Mouse (Mus musculus) olfactory bulb, adult 2 months (tissue): Measurements from ENCODE around the gene Phc2. TPM values are rescaled to one million over a fixed set of nuclear protein-coding genes. Genes with fewer than 3 reads are reported as not detected.
A peak's percentile ranks its signal among the peaks of the same experiment; 100 is the strongest.

Experiments
- H3K27ac ChIP-seq: fragments of 200-500 bp; 2 replicates; pipeline ENCODE4 v1.5.1; 2012; ENCODE audit warnings: low read depth, low read length; ENCODE audit not compliant: insufficient read depth
- H3K4me1 ChIP-seq: fragments of 200-500 bp; 2 replicates; pipeline ENCODE4 v1.6.1; 2012; ENCODE audit warnings: low read length; ENCODE audit not compliant: control insufficient read depth, insufficient read depth
- H3K4me3 ChIP-seq: fragments of 200-500 bp; 2 replicates; pipeline ENCODE4 v1.5.1; 2012; ENCODE audit warnings: mild to moderate bottlenecking, low read depth, low read length, moderate library complexity; ENCODE audit not compliant: insufficient read depth
- CTCF ChIP-seq: fragments of 200-500 bp; IDR thresholded peaks from 2 replicates; pipeline ENCODE4 v1.5.1; 2012; ENCODE audit warnings: low read depth, mild to moderate bottlenecking, low read length, moderate library complexity; ENCODE audit not compliant: insufficient read depth
- POLR2A ChIP-seq: fragments of 200-500 bp; IDR thresholded peaks from 2 replicates; pipeline ENCODE4 v1.6.1; 2012; ENCODE audit warnings: mild to moderate bottlenecking, low read depth, low read length, moderate library complexity; ENCODE audit not compliant: insufficient read depth
- WGBS: fragments of 180-500 bp; shearing (Covaris S2); methylation state at CpG from one replicate; pipeline ENCODE4 v1.1.7; 2018; 5-methylcytosine and 5-hydroxymethylcytosine counted together
- polyA plus RNA-seq: library from polyadenylated mRNA; stranded (reverse); fragments of >200 nt; gene quantifications from 2 replicates; pipeline ENCODE4 v1.2.4, GENCODE M21; 2012; ENCODE audit warnings: low replicate concordance; ENCODE audit not compliant: missing spikeins, insufficient read depth, insufficient read length

Gene Phc2
- polyA plus RNA-seq, 1 experiment = not detected

- TF ChIP-seq POLR2A (no peak), CTCF (peak; percentile 36; the same call in 1 of the 2 replicates)
- 78% methylated on average over 9 of the region's 9 CpGs for WGBS
Measured at GRCm38 (mm10) chr4:128774467-128774866, 120.0 kb downstream of the Phc2 start.

GRCm38 (mm10) chr4:128776568-128777289, 122.2 kb downstream of the Phc2 start:
- TF ChIP-seq CTCF (peak; percentile 93), POLR2A (no peak)
- Histone ChIP-seq H3K4me1 (0 out of 2 replicates have a peak, but pooled peaks cover 3% of the 10 kb centered on the region), H3K27ac (no peak overlapping the region), H3K4me3 (no peak overlapping the region)
- WGBS = 38% methylated on average over 20 of the region's 20 CpGs

More at GRCm38 (mm10) chr4:128774467-128774866, 120.0 kb downstream of the Phc2 start:
- no peak overlapping the region for H3K27ac ChIP-seq
- H3K4me3 ChIP-seq = no peak overlapping the region
- 0 out of 2 replicates have a peak, but pooled peaks cover 3% of the 10 kb centered on the region for H3K4me1 ChIP-seq

GRCm38 (mm10) chr4:128777593-128777992, 123.1 kb downstream of the Phc2 start:
- no peak overlapping the region for H3K27ac ChIP-seq
- H3K4me3 ChIP-seq = no peak overlapping the region
- H3K4me1 ChIP-seq = peaks cover 8% of the 10 kb centered on the region
- TF ChIP-seq POLR2A = no peak
- WGBS = 81% methylated on average over 11 of the region's 11 CpGs

- Histone ChIP-seq H3K27ac (0 out of 2 replicates have a peak overlapping the region, but pooled peaks have one; percentile 14), H3K4me1 (peaks cover 19% of the 10 kb centered on the region), H3K4me3 (no peak overlapping the region)
- TF ChIP-seq CTCF (no peak), POLR2A (no peak)
- WGBS = 79% methylated on average over 7 of the region's 7 CpGs
Measured at GRCm38 (mm10) chr4:128782037-128782436, 127.5 kb downstream of the Phc2 start.

GRCm38 (mm10) chr4:128782645-128783044, 128.1 kb downstream of the Phc2 start:
- TF ChIP-seq POLR2A = no peak
- no peak for TF ChIP-seq CTCF
- WGBS = 30% methylated on average over 4 of the region's 4 CpGs
- Histone ChIP-seq H3K4me1 (peaks cover 21% of the 10 kb centered on the region), H3K4me3 (no peak overlapping the region), H3K27ac (no peak overlapping the region)

GRCm38 (mm10) chr4:128784950-128785631, 130.6 kb downstream of the Phc2 start:
- no peak for TF ChIP-seq POLR2A
- TF ChIP-seq CTCF = no peak
- Histone ChIP-seq H3K4me3 (no peak overlapping the region), H3K4me1 (peaks cover 33% of the 10 kb centered on the region), H3K27ac (no peak overlapping the region)
- WGBS = 77% methylated on average over 15 of the region's 15 CpGs

GRCm38 (mm10) chr4:128785921-128786654, 131.6 kb downstream of the Phc2 start:
- TF ChIP-seq POLR2A (no peak), CTCF (no peak)
- Histone ChIP-seq H3K27ac (no peak overlapping the region), H3K4me3 (no peak overlapping the region), H3K4me1 (peaks cover 34% of the 10 kb centered on the region)
- 92% methylated on average over 11 of the region's 11 CpGs for WGBS

- Histone ChIP-seq H3K27ac (no peak overlapping the region), H3K4me3 (no peak overlapping the region), H3K4me1 (peaks cover 31% of the 10 kb centered on the region)
- TF ChIP-seq POLR2A = no peak
- TF ChIP-seq CTCF = no peak
- WGBS = 58% methylated on average over 24 of the region's 24 CpGs
Measured at GRCm38 (mm10) chr4:128787023-128787939, 132.8 kb downstream of the Phc2 start.
